Mouse (Mus musculus) lung, adult 2 months (tissue): Measurements from ENCODE around the gene Shroom3.

Experiments
- CTCF ChIP-seq: fragments of 200-500 bp; IDR thresholded peaks from 2 replicates; pipeline ENCODE4 v1.5.1; 2011; ENCODE audit warnings: mild to moderate bottlenecking, low read length, control low read depth; ENCODE audit not compliant: insufficient read depth
- POLR2A ChIP-seq: fragments of 200-500 bp; IDR thresholded peaks from 2 replicates; pipeline ENCODE4 v1.6.1; 2011; ENCODE audit warnings: low read depth, mild to moderate bottlenecking, control low read depth, low read length, borderline replicate concordance; ENCODE audit errors: extremely low read depth

- TF ChIP-seq CTCF (no peak), POLR2A (no peak)
Observed at GRCm38 (mm10) chr5:92774893-92775292, 91.7 kb downstream of the Shroom3 start.
